Mouse (Mus musculus) neural tube, embryonic 12.5 days (tissue): ENCODE measurements around the gene Iqck. TPM values are rescaled to one million over a fixed set of nuclear protein-coding genes. Genes with fewer than 3 reads are reported as not detected.

Experiments
- ATAC-seq: fragments of 200-750 bp; cut with Nextera tagmentation; 2 replicates; pipeline ENCODE4 v1.8.0; 2017; ENCODE audit warnings: low read depth, mild to moderate bottlenecking, moderate TSS enrichment, moderate library complexity; ENCODE audit not compliant: low FRiP score
- H3K27ac ChIP-seq: fragments of 300-500 bp; sonication (generic); 2 replicates; pipeline ENCODE4 v1.5.1; 2016
- H3K27me3 ChIP-seq: fragments of 300-500 bp; sonication (generic); replicated peaks from 2 replicates; pipeline ENCODE4 v1.6.1; 2016; ENCODE audit warnings: mild to moderate bottlenecking
- H3K36me3 ChIP-seq: fragments of 300-500 bp; sonication (generic); 2 replicates; pipeline ENCODE4 v1.6.1; 2016; ENCODE audit warnings: mild to moderate bottlenecking
- H3K4me1 ChIP-seq: fragments of 300-500 bp; sonication (generic); 2 replicates; pipeline ENCODE4 v1.6.1; 2016
- H3K4me2 ChIP-seq: fragments of 300-500 bp; sonication (generic); replicated peaks from 2 replicates; pipeline ENCODE4 v1.6.1; 2016; ENCODE audit warnings: mild to moderate bottlenecking
- H3K4me3 ChIP-seq: fragments of 300-500 bp; sonication (generic); 2 replicates; pipeline ENCODE4 v1.5.1; 2016
- H3K9ac ChIP-seq: fragments of 300-500 bp; sonication (generic); 2 replicates; pipeline ENCODE4 v1.6.1; 2016; ENCODE audit warnings: mild to moderate bottlenecking
- H3K9me3 ChIP-seq: fragments of 300-500 bp; sonication (generic); 2 replicates; pipeline ENCODE4 v1.6.1; 2016; ENCODE audit warnings: mild to moderate bottlenecking
- WGBS: fragments of 180-500 bp; shearing (Covaris S2); methylation state at CpG from one replicate; pipeline ENCODE4 v1.1.7; 2016; 5-methylcytosine and 5-hydroxymethylcytosine counted together
- polyA plus RNA-seq: library from polyadenylated mRNA; unstranded; fragments of >200 nt; fragmentation: Nextera tagmentation; extraction: Ambion mirVana; gene quantifications from 2 replicates; pipeline ENCODE4 v1.2.1, GENCODE M21; 2016

Iqck gene
- polyA plus RNA-seq, 1 experiment from 2014 or later: 3.1 TPM

DNA sequence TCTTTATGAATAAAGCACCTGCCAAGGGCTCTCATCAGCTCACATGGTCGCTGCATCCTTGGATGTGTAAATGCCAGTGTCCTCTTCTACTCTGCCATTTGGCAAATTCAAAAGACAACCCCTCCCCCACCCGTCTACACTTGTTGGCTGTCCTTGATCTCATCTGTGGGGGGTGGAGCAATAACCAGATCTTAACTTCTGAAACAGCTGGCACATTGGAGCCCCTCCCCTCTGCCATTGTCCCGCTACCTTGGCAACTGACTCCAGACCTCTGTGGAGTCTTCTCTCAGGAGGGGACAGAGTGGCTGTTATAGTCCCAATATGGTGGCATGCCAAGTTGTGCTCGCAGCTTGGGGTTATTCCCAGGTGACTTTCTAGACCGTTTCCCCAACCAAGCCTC lies 116.8 kb downstream of the Iqck start:
- 49% methylated on average over 5 of the region's 5 CpGs for WGBS
- H3K4me1 ChIP-seq: peaks cover 29% of the 10 kb centered on the region
- ATAC-seq: peak; percentile 38; the same call in 1 of the 2 replicates
- no peak overlapping the region for H3K9ac ChIP-seq
- H3K9me3 ChIP-seq: no peaks in the 10 kb centered on the region
- peaks cover 33% of the 10 kb centered on the region for H3K36me3 ChIP-seq
- H3K4me3 ChIP-seq: no peak overlapping the region
- no peak overlapping the region for H3K4me2 ChIP-seq
- H3K27ac ChIP-seq: no peak overlapping the region
- H3K27me3 ChIP-seq: no peaks in the 10 kb centered on the region

DNA sequence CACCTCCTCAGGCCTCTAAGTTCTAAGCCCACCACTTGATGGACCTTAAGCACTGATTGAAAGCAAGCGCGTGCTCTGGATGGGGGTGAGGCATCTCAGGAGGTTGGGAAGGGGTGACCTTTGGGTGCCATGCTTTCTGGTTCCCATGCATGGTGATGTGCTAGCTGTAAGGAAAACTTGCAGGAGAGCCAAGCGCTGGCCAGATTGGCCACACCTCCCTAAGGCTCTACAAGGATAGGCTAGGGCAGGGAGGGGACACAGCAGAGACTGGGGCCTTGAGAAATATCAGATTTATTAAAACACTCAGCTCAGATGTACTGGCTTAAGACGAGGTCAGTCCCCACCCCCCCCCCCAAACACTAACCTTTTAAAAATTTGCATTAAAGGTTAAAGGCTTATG lies 117.8 kb downstream of the Iqck start:
- Histone ChIP-seq H3K4me2 (no peak overlapping the region), H3K4me1 (peaks cover 33% of the 10 kb centered on the region), H3K4me3 (no peak overlapping the region), H3K27me3 (no peaks in the 10 kb centered on the region), H3K9ac (no peak overlapping the region), H3K27ac (0 out of 2 replicates have a peak overlapping the region, but pooled peaks have one; percentile 1), H3K36me3 (peaks cover 39% of the 10 kb centered on the region), H3K9me3 (no peaks in the 10 kb centered on the region)
- ATAC-seq: no peak
- WGBS: 90% methylated on average over 4 of the region's 4 CpGs

GRCm38 (mm10) chr7:118975837-118976236 lies 120.3 kb downstream of the Iqck start:
- H3K4me1 ChIP-seq: peaks cover 33% of the 10 kb centered on the region
- no peak for ATAC-seq
- no peak overlapping the region for H3K4me3 ChIP-seq
- no peak overlapping the region for H3K27ac ChIP-seq
- no peaks in the 10 kb centered on the region for H3K27me3 ChIP-seq
- no peaks in the 10 kb centered on the region for H3K9me3 ChIP-seq
- no peak overlapping the region for H3K9ac ChIP-seq
- WGBS: 92% methylated on average over 3 of the region's 3 CpGs
- H3K36me3 ChIP-seq: peaks cover 41% of the 10 kb centered on the region
- H3K4me2 ChIP-seq: peak overlapping the region; percentile 30; the same call in 1 of the 2 replicates

GRCm38 (mm10) chr7:118976414-118977166 lies 121.0 kb downstream of the Iqck start:
- Histone ChIP-seq H3K4me3 (no peak overlapping the region), H3K4me2 (peak overlapping the region; percentile 30), H3K27ac (no peak overlapping the region), H3K9ac (no peak overlapping the region), H3K9me3 (no peaks in the 10 kb centered on the region), H3K27me3 (no peaks in the 10 kb centered on the region), H3K4me1 (peaks cover 33% of the 10 kb centered on the region), H3K36me3 (peaks cover 48% of the 10 kb centered on the region)
- WGBS: 52% methylated on average over 14 of the region's 14 CpGs
- peak; percentile 19 for ATAC-seq

GRCm38 (mm10) chr7:118977167-118977543 lies 121.6 kb downstream of the Iqck start:
- H3K27ac ChIP-seq: no peak overlapping the region
- peaks cover 33% of the 10 kb centered on the region for H3K4me1 ChIP-seq
- H3K4me2 ChIP-seq: no peak overlapping the region
- no peak overlapping the region for H3K4me3 ChIP-seq
- H3K36me3 ChIP-seq: peaks cover 54% of the 10 kb centered on the region
- H3K27me3 ChIP-seq: no peaks in the 10 kb centered on the region
- no peak overlapping the region for H3K9ac ChIP-seq
- no peak for ATAC-seq
- WGBS: 82% methylated on average over 10 of the region's 10 CpGs
- H3K9me3 ChIP-seq: no peaks in the 10 kb centered on the region

GRCm38 (mm10) chr7:118979121-118979520 lies 123.6 kb downstream of the Iqck start:
- no peak overlapping the region for H3K4me2 ChIP-seq
- no peaks in the 10 kb centered on the region for H3K27me3 ChIP-seq
- peaks cover 66% of the 10 kb centered on the region for H3K36me3 ChIP-seq
- no peak for ATAC-seq
- no peaks in the 10 kb centered on the region for H3K9me3 ChIP-seq
- no peak overlapping the region for H3K4me3 ChIP-seq
- no peak overlapping the region for H3K27ac ChIP-seq
- WGBS: 91% methylated on average over 7 of the region's 7 CpGs
- no peak overlapping the region for H3K9ac ChIP-seq
- H3K4me1 ChIP-seq: peaks cover 17% of the 10 kb centered on the region

DNA sequence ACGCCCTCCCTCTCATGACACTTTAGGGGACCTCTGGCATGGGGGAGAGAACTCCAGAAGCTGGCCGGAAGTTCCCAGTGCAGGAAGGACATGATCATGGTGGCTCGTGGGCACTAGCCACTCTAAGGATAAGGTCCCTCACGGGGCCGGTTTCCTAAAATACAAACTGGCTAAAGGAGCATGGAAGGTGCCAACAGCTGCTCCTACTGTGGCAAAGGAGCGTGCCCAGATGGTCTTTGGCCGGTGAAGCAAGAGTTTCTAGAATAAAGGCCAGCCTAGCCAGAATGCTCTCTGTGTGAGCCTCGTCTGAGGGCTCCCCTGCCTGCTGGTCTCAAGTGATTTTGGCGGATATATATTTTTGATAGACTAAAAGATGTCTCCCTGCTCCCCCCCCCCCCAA lies 124.2 kb downstream of the Iqck start:
- Histone ChIP-seq H3K4me3 (no peak overlapping the region), H3K9me3 (no peaks in the 10 kb centered on the region), H3K9ac (no peak overlapping the region), H3K36me3 (peaks cover 64% of the 10 kb centered on the region), H3K27ac (no peak overlapping the region), H3K4me2 (no peak overlapping the region), H3K4me1 (peaks cover 17% of the 10 kb centered on the region), H3K27me3 (no peaks in the 10 kb centered on the region)
- ATAC-seq: no peak
- 89% methylated on average over 9 of the region's 9 CpGs for WGBS

DNA sequence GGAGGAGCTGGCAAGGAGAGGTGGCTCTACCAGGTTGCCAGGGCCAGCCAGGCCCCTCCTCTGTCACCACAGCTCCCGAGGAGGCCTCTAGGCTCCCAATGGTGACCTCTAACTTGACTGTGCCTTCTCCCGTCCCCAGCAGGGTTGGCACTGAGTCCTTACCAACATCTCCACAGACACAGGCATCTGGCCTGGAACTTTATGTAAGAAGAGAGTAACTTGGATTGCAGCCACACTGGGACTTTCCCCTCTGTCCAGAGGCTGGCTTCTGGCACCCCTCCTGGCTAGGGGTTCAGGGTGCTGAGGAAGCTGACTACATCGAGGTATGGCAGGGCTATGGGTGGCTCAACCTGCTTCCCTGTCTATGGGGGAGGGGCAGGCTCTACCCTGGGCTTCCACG lies 125.8 kb downstream of the Iqck start:
- no peak overlapping the region for H3K9ac ChIP-seq
- no peaks in the 10 kb centered on the region for H3K27me3 ChIP-seq
- no peaks in the 10 kb centered on the region for H3K9me3 ChIP-seq
- H3K36me3 ChIP-seq: peaks cover 52% of the 10 kb centered on the region
- no peak overlapping the region for H3K27ac ChIP-seq
- ATAC-seq: no peak
- no peak overlapping the region for H3K4me3 ChIP-seq
- no peak overlapping the region for H3K4me2 ChIP-seq
- 80% methylated on average over 4 of the region's 4 CpGs for WGBS
- H3K4me1 ChIP-seq: peaks cover 14% of the 10 kb centered on the region

- H3K9me3 ChIP-seq: no peaks in the 10 kb centered on the region
- H3K4me2 ChIP-seq: no peak overlapping the region
- no peaks in the 10 kb centered on the region for H3K27me3 ChIP-seq
- 95% methylated on average over 5 of the region's 5 CpGs for WGBS
- H3K9ac ChIP-seq: no peak overlapping the region
- H3K4me1 ChIP-seq: peaks cover 9% of the 10 kb centered on the region
- no peak overlapping the region for H3K4me3 ChIP-seq
- peaks cover 52% of the 10 kb centered on the region for H3K36me3 ChIP-seq
- ATAC-seq: no peak
- no peak overlapping the region for H3K27ac ChIP-seq
Observed at GRCm38 (mm10) chr7:118981831-118982230, 126.3 kb downstream of the Iqck start.

- no peak for ATAC-seq
- WGBS: 87% methylated on average over 4 of the region's 4 CpGs
- Histone ChIP-seq H3K4me3 (no peak overlapping the region), H3K9me3 (no peaks in the 10 kb centered on the region), H3K9ac (no peak overlapping the region), H3K27me3 (no peaks in the 10 kb centered on the region), H3K27ac (no peak overlapping the region), H3K4me2 (no peak overlapping the region), H3K4me1 (peaks cover 1% of the 10 kb centered on the region; the same call in 1 of the 2 replicates), H3K36me3 (peaks cover 52% of the 10 kb centered on the region)
Observed at GRCm38 (mm10) chr7:118982586-118982985, 127.0 kb downstream of the Iqck start.

DNA sequence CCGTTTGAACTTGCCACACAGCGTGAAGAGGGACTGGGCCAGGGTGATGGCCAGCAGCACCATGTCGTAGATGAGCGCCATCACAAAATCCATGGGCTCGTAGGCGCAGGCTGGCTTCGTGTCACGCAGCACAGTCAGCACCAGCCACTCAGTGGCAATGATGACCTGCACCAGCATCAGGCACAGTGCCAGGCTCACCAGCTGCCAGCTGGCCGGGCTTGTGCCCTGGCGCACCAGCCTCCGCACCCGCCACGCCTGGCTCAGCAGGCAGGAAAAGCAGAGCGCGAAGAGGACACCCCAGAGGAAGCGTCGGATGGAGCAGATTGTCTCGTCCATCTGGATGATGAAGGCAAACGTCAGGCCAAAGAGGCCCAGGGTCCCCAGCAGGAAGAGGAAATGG lies 128.4 kb downstream of the Iqck start:
- Histone ChIP-seq H3K4me2 (no peak overlapping the region), H3K27me3 (no peaks in the 10 kb centered on the region), H3K4me1 (no peaks in the 10 kb centered on the region), H3K9ac (no peak overlapping the region), H3K9me3 (no peaks in the 10 kb centered on the region), H3K36me3 (peaks cover 45% of the 10 kb centered on the region), H3K27ac (no peak overlapping the region), H3K4me3 (no peak overlapping the region)
- WGBS: 83% methylated on average over 19 of the region's 19 CpGs
- ATAC-seq: peak; percentile 59

- no peak overlapping the region for H3K4me2 ChIP-seq
- H3K36me3 ChIP-seq: peaks cover 34% of the 10 kb centered on the region
- H3K4me1 ChIP-seq: peaks cover 11% of the 10 kb centered on the region
- H3K9me3 ChIP-seq: no peaks in the 10 kb centered on the region
- ATAC-seq: no peak
- no peak overlapping the region for H3K9ac ChIP-seq
- no peaks in the 10 kb centered on the region for H3K27me3 ChIP-seq
- no peak overlapping the region for H3K4me3 ChIP-seq
- H3K27ac ChIP-seq: no peak overlapping the region
- 76% methylated on average over 4 of the region's 4 CpGs for WGBS
Observed at GRCm38 (mm10) chr7:118985786-118986185, 130.2 kb downstream of the Iqck start.

DNA sequence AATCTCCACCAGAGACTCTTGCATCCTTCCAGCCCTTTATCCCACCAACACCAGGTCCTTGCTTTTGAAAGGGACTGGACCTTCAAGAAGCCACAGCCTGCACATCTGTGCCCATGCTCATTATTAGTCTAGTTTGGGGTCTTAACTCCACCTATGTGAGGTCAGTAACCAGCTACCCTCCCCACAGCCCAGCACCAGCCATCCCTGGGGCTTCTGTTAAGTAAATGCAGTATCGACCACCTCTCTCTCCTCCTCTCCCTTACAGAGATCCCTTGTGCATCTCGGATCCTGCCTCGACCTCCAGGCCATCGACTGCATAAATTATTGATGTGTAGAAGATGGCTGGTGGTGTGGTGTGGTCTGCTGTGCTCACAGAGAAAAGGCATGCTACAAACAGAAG lies 130.8 kb downstream of the Iqck start:
- Histone ChIP-seq H3K9ac (no peak overlapping the region), H3K27ac (no peak overlapping the region), H3K4me2 (no peak overlapping the region), H3K9me3 (no peaks in the 10 kb centered on the region), H3K27me3 (no peaks in the 10 kb centered on the region), H3K4me3 (no peak overlapping the region), H3K4me1 (peaks cover 17% of the 10 kb centered on the region), H3K36me3 (peaks cover 29% of the 10 kb centered on the region)
- 61% methylated on average over 4 of the region's 4 CpGs for WGBS
- ATAC-seq: no peak
